Mouse (Mus musculus): ENCODE results near the gene Muc4.

- TF ChIP-seq CTCF (IDR thresholded peaks at IDR 0.05; ENCODE audit: low read depth, low read length) (no peak), POLR2A (IDR thresholded peaks at IDR 0.05; ENCODE audit: extremely low read depth, insufficient read depth, low read length) (no peak)
Measured at GRCm38 (mm10) chr16:32764961-32765360, 29.3 kb downstream of the Muc4 start.
